Mouse (Mus musculus): ENCODE measurements around the gene Wfikkn1.

GRCm38 (mm10) chr17:25882306-25882705 is 1.6 kb upstream of the Wfikkn1 start:
- TF ChIP-seq CTCF (IDR thresholded peaks at IDR 0.05; ENCODE audit: low read depth) (no peak), EP300 (IDR thresholded peaks at IDR 0.05; ENCODE audit: low read depth) (no peak)
